10 mouse cellular contexts compared by ENCODE assay signal in the genomic region with DNA sequence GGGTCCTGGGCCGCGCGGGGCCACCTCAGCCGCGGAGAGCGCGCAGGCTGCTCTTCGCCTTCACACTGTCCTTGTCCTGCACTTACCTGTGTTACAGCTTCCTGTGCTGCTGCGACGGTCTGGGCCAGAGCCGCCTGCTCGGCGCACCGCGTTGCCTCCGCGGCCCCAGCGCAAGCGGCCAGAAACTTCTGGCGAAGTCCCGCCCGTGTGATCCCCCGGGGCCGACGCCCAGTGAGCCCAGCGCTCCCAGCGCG. TPM values are rescaled to one million over a fixed set of nuclear protein-coding genes. Genes with fewer than 3 reads are reported as not detected.
DNase-seq lines count a peak whose midpoint lies in the region; ATAC-seq and TF ChIP-seq lines count a peak whose summit lies in the region.
"Had no signal": no experiment of that assay in that cellular context is flagged by ENCODE, and none has a peak within 500 bp of the region (broad histone marks: within the 10 kb centered on the region; RNA-seq: fewer than 3 reads in every experiment).

No protein-coding gene starts in this region.

- TF ChIP-seq CTCF in hindbrain, postnatal 0 days (IDR thresholded peaks at IDR 0.05; ENCODE audit: low read depth) = no peak

- H3K9me3 ChIP-seq in neural tube, embryonic 11.5 days (ENCODE audit: control insufficient read depth, low read length) = no peaks in the 10 kb centered on the region
- H3K9me3 ChIP-seq in embryonic facial prominence, embryonic 15.5 days (replicated peaks) = no peaks in the 10 kb centered on the region
- H3K9me3 ChIP-seq in hindbrain, postnatal 0 days (ENCODE audit: low read length) = no peaks in the 10 kb centered on the region
- H3K9me3 ChIP-seq in neural tube, embryonic 15.5 days (replicated peaks) = no peaks in the 10 kb centered on the region

- no peak for ATAC-seq in neural tube, embryonic 11.5 days (ENCODE audit: insufficient read depth, low FRiP score, low TSS enrichment)
- ATAC-seq in embryonic facial prominence, embryonic 15.5 days (ENCODE audit: insufficient number of reproducible peaks, low FRiP score, low TSS enrichment, low read depth) = no peak
- ATAC-seq in hindbrain, postnatal 0 days = no peak
- peak; percentile 43 for ATAC-seq in neural tube, embryonic 15.5 days (ENCODE audit: low FRiP score)
- ATAC-seq: activated CD4-positive, CD25-positive, alpha-beta regulatory T cell, adult 4 months had no signal

- 0 out of 2 replicates have a peak, but pooled peaks cover 4% of the 10 kb centered on the region for H3K4me1 ChIP-seq in neural tube, embryonic 11.5 days (ENCODE audit: control insufficient read depth, insufficient read depth, low read length)
- H3K4me1 ChIP-seq in embryonic facial prominence, embryonic 15.5 days = peaks cover 14% of the 10 kb centered on the region
- H3K4me1 ChIP-seq in hindbrain, postnatal 0 days (ENCODE audit: insufficient read depth, low read length) = no peaks in the 10 kb centered on the region
- peaks cover 20% of the 10 kb centered on the region for H3K4me1 ChIP-seq in neural tube, embryonic 15.5 days

- H3K4me3 ChIP-seq in neural tube, embryonic 11.5 days (ENCODE audit: low read depth, low read length) = peak overlapping the region; percentile 34
- H3K4me3 ChIP-seq in embryonic facial prominence, embryonic 15.5 days (replicated peaks) = peak overlapping the region; percentile 21
- peak overlapping the region; percentile 51 for H3K4me3 ChIP-seq in hindbrain, postnatal 0 days (ENCODE audit: low read length)
- peak overlapping the region; percentile 54 for H3K4me3 ChIP-seq in neural tube, embryonic 15.5 days (replicated peaks)

- H3K27me3 ChIP-seq in neural tube, embryonic 11.5 days (ENCODE audit: control insufficient read depth, insufficient read depth, low read length) = peaks cover 29% of the 10 kb centered on the region
- H3K27me3 ChIP-seq in embryonic facial prominence, embryonic 15.5 days = peaks cover 53% of the 10 kb centered on the region
- H3K27me3 ChIP-seq in hindbrain, postnatal 0 days (ENCODE audit: insufficient read depth, low read length) = peaks cover 33% of the 10 kb centered on the region
- peaks cover 47% of the 10 kb centered on the region for H3K27me3 ChIP-seq in neural tube, embryonic 15.5 days (replicated peaks)

- H3K4me2 ChIP-seq in neural tube, embryonic 11.5 days (ENCODE audit: low read depth) = peak overlapping the region; percentile 54
- H3K4me2 ChIP-seq in embryonic facial prominence, embryonic 15.5 days (replicated peaks) = peak overlapping the region; percentile 36
- H3K4me2 ChIP-seq in hindbrain, postnatal 0 days (ENCODE audit: low read depth, low read length) = peak overlapping the region; percentile 77
- peak overlapping the region; percentile 90 for H3K4me2 ChIP-seq in neural tube, embryonic 15.5 days

- H3K9ac ChIP-seq in neural tube, embryonic 11.5 days (ENCODE audit: low read length) = no peak overlapping the region
- no peak overlapping the region for H3K9ac ChIP-seq in embryonic facial prominence, embryonic 15.5 days
- peak overlapping the region; percentile 40 for H3K9ac ChIP-seq in hindbrain, postnatal 0 days (replicated peaks; ENCODE audit: low read length)
- H3K9ac ChIP-seq in neural tube, embryonic 15.5 days (replicated peaks) = peak overlapping the region; percentile 59

- no peaks in the 10 kb centered on the region for H3K36me3 ChIP-seq in neural tube, embryonic 11.5 days (ENCODE audit: control insufficient read depth, insufficient read depth, low read length)
- no peaks in the 10 kb centered on the region for H3K36me3 ChIP-seq in embryonic facial prominence, embryonic 15.5 days
- H3K36me3 ChIP-seq in hindbrain, postnatal 0 days (ENCODE audit: insufficient read depth, low read length) = no peaks in the 10 kb centered on the region
- H3K36me3 ChIP-seq in neural tube, embryonic 15.5 days = no peaks in the 10 kb centered on the region

- DNase-seq in neural tube, embryonic 11.5 days (ENCODE audit: low spot score) = no peak
- DNase-seq in neural tube, embryonic 10.5 days (ENCODE audit: extremely low spot score, low spot score) = no peak
- DNase-seq in hindbrain, postnatal 0 days (ENCODE audit: low spot score) = no peak
- no peak for DNase-seq in spleen, adult 12 weeks (ENCODE audit: low spot score)
- no peak for DNase-seq in urinary bladder, postnatal 10 days (ENCODE audit: low spot score)

- WGBS in neural tube, embryonic 11.5 days = under 1% methylated on average over 28 of the region's 28 CpGs
- under 1% methylated on average over 28 of the region's 28 CpGs for WGBS in embryonic facial prominence, embryonic 15.5 days
- 1% methylated on average over 28 of the region's 28 CpGs for WGBS in hindbrain, postnatal 0 days
- WGBS in neural tube, embryonic 15.5 days = under 1% methylated on average over 28 of the region's 28 CpGs

- no peak overlapping the region for H3K27ac ChIP-seq in neural tube, embryonic 11.5 days (ENCODE audit: low read depth, low read length)
- no peak overlapping the region for H3K27ac ChIP-seq in embryonic facial prominence, embryonic 15.5 days (replicated peaks)
- no peak overlapping the region for H3K27ac ChIP-seq in hindbrain, postnatal 0 days
- no peak overlapping the region for H3K27ac ChIP-seq in neural tube, embryonic 15.5 days (replicated peaks)

RNA-seq across cellular contexts. Expression of gene Hs3st2, which starts 1.0 kb away (rescaled TPM):
- 1.1 and 1.7 TPM in 2 replicates for polyA plus RNA-seq in neural tube, embryonic 11.5 days (2014; fragmentation: Nextera tagmentation; extraction: Ambion mirVana)
- polyA plus RNA-seq in embryonic facial prominence, embryonic 15.5 days (2015; fragmentation: Nextera tagmentation; extraction: Ambion mirVana) = 0.19 and 0.25 TPM in 2 replicates
- 27.7 and 32.6 TPM in 2 replicates for total RNA-seq in hindbrain, postnatal 0 days (2014; rRNA removed)
- polyA plus RNA-seq in hindbrain, postnatal 0 days (2015; fragmentation: Nextera tagmentation; extraction: Ambion mirVana) = 17.4 and 18.9 TPM in 2 replicates
- polyA plus RNA-seq in neural tube, embryonic 15.5 days (2015; fragmentation: Nextera tagmentation; extraction: Ambion mirVana) = 18.1 and 25.1 TPM in 2 replicates
- total RNA-seq: liver, adult 2 months had no signal
- polyA plus RNA-seq: activated CD4-positive, CD25-positive, alpha-beta regulatory T cell, adult 4 months; heart, postnatal 0 days; liver, adult 2 months had no signal

Comparison
In these comparisons a context has a peak if more than half of its experiments do, and no peak if none do; other contexts are left out.
1. H3K9ac ChIP-seq: peak in hindbrain, postnatal 0 days (single experiment) and neural tube, embryonic 15.5 days (single experiment); none in neural tube, embryonic 11.5 days (single experiment) and embryonic facial prominence, embryonic 15.5 days (single experiment).
2. H3K4me2 ChIP-seq: peak in every context shown above with its lines; median percentile 90 in neural tube, embryonic 15.5 days; 77 in hindbrain, postnatal 0 days; 54 in neural tube, embryonic 11.5 days; 36 in embryonic facial prominence, embryonic 15.5 days.
3. Peak in every context shown above with its lines, with median percentiles within 50 percentile points of each other: H3K4me3 ChIP-seq.